In the genomic region with DNA sequence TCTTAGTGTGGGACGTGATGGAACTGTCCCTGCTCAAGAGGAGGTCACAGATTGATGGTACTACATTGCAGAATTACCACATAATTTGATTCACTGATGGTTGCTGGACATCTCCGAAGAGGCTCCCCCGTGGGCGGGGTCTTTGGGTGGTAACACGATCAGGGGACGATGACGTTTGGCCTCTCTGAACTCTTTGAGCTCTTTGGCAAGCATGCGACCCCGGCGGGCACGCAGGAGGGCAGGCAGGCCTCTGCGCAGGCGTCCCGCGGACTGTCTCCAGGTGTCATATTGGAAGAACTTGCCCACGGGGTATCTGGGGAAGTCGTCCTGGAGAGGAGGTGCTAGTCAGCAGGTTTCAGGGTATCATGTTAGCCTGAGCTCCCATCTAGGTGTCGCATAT, we compare ENCODE assay signal across 15 mouse cellular contexts. TPM values are rescaled to one million over a fixed set of nuclear protein-coding genes. Genes with fewer than 3 reads are reported as not detected.
A peak's percentile ranks its signal among the peaks of the same experiment; 100 is the strongest.
DNase-seq lines count a peak whose midpoint lies in the region; ATAC-seq lines count a peak whose summit lies in the region.
"Had no signal": no experiment of that assay in that cellular context is flagged by ENCODE, and none has a peak within 500 bp of the region (broad histone marks: within the 10 kb centered on the region; RNA-seq: fewer than 3 reads in every experiment).

No protein-coding gene starts in this region.

- H3K9me3 ChIP-seq in kidney, embryonic 15.5 days (replicated peaks) = no peaks in the 10 kb centered on the region
- H3K9me3 ChIP-seq in embryonic facial prominence, embryonic 10.5 days = no peaks in the 10 kb centered on the region
- no peaks in the 10 kb centered on the region for H3K9me3 ChIP-seq in limb, embryonic 11.5 days (ENCODE audit: control insufficient read depth, low read length)
- H3K9me3 ChIP-seq: forebrain, embryonic 12.5 days; megakaryocyte, embryonic 14.5 days had no signal

- H3K4me2 ChIP-seq in kidney, embryonic 15.5 days = 0 out of 2 replicates have a peak overlapping the region, but pooled peaks have one; percentile 78
- peak overlapping the region; percentile 57 for H3K4me2 ChIP-seq in limb, embryonic 11.5 days (ENCODE audit: low read depth, severe bottlenecking)
- H3K4me2 ChIP-seq: forebrain, embryonic 12.5 days had no signal

- H3K27ac ChIP-seq in kidney, embryonic 15.5 days = 0 out of 2 replicates have a peak overlapping the region, but pooled peaks have one; percentile 3
- H3K27ac ChIP-seq in embryonic facial prominence, embryonic 10.5 days (replicated peaks) = no peak overlapping the region
- 0 out of 2 replicates have a peak overlapping the region, but pooled peaks have one; percentile 42 for H3K27ac ChIP-seq in limb, embryonic 11.5 days (replicated peaks; ENCODE audit: low read depth, low read length)
- H3K27ac ChIP-seq: forebrain, embryonic 12.5 days had no signal

- peaks cover 38% of the 10 kb centered on the region for H3K36me3 ChIP-seq in kidney, embryonic 15.5 days
- peaks cover 56% of the 10 kb centered on the region for H3K36me3 ChIP-seq in embryonic facial prominence, embryonic 10.5 days (replicated peaks)
- H3K36me3 ChIP-seq in limb, embryonic 11.5 days (ENCODE audit: control insufficient read depth, insufficient read depth, low read length) = peaks cover 6% of the 10 kb centered on the region
- H3K36me3 ChIP-seq: forebrain, embryonic 12.5 days had no signal

- DNase-seq in kidney, postnatal 25 days = no peak
- peak; percentile 71 for DNase-seq in embryo, embryonic 10 days (ENCODE audit: low spot score)
- DNase-seq in embryonic facial prominence, embryonic 10.5 days (ENCODE audit: low spot score) = peak; percentile 65
- DNase-seq in limb, embryonic 11.5 days (ENCODE audit: low spot score) = peak; percentile 57
- DNase-seq in cerebellum, adult 9-11 months = no peak
- no peak for DNase-seq in kidney, adult 9 months
- DNase-seq: cerebellum, adult 11 months; kidney, postnatal 14 days; right cerebral cortex, postnatal 4 days had no signal

- peaks cover 57% of the 10 kb centered on the region for H3K27me3 ChIP-seq in kidney, embryonic 15.5 days
- H3K27me3 ChIP-seq in embryonic facial prominence, embryonic 10.5 days (replicated peaks; ENCODE audit: low read depth, poor library complexity, severe bottlenecking) = peaks cover 82% of the 10 kb centered on the region
- peaks cover 42% of the 10 kb centered on the region for H3K27me3 ChIP-seq in limb, embryonic 11.5 days (ENCODE audit: control insufficient read depth, insufficient read depth, low read length)

- 22% methylated on average over 18 of the region's 18 CpGs for WGBS in kidney, embryonic 15.5 days
- WGBS in embryonic facial prominence, embryonic 10.5 days = 9% methylated on average over 18 of the region's 18 CpGs
- 12% methylated on average over 18 of the region's 18 CpGs for WGBS in limb, embryonic 11.5 days

- peaks cover 42% of the 10 kb centered on the region for H3K4me1 ChIP-seq in kidney, embryonic 15.5 days
- peaks cover 53% of the 10 kb centered on the region for H3K4me1 ChIP-seq in embryonic facial prominence, embryonic 10.5 days
- H3K4me1 ChIP-seq in limb, embryonic 11.5 days (ENCODE audit: control insufficient read depth, insufficient read depth, low read length) = peaks cover 12% of the 10 kb centered on the region

- no peak for ATAC-seq in kidney, embryonic 15.5 days (replicated peaks; ENCODE audit: low FRiP score)
- ATAC-seq in limb, embryonic 11.5 days (ENCODE audit: insufficient number of reproducible peaks, low FRiP score, low TSS enrichment, low read depth) = no peak
- ATAC-seq: CD4-positive, CD25-positive, alpha-beta regulatory T cell, adult 4 months had no signal

- no peak overlapping the region for H3K9ac ChIP-seq in kidney, embryonic 15.5 days
- H3K9ac ChIP-seq in limb, embryonic 11.5 days (ENCODE audit: low read length) = peak overlapping the region; percentile 24; the same call in 1 of the 2 replicates
- H3K9ac ChIP-seq: forebrain, embryonic 12.5 days had no signal

- no peak overlapping the region for H3K4me3 ChIP-seq in kidney, embryonic 15.5 days (replicated peaks)
- H3K4me3 ChIP-seq in embryonic facial prominence, embryonic 10.5 days = peak overlapping the region; percentile 64; the same call in 1 of the 2 replicates
- H3K4me3 ChIP-seq in limb, embryonic 11.5 days (ENCODE audit: low read depth, low read length) = peak overlapping the region; percentile 73; the same call in 1 of the 2 replicates
- H3K4me3 ChIP-seq: forebrain, embryonic 12.5 days; megakaryocyte, embryonic 14.5 days had no signal

RNA-seq across cellular contexts. Expression of gene Igf2, which starts 12.9 kb away (rescaled TPM):
- polyA plus RNA-seq in kidney, embryonic 15.5 days (2015; fragmentation: Nextera tagmentation; extraction: Ambion mirVana) = 693 and 696 TPM in 2 replicates
- polyA plus RNA-seq in embryonic facial prominence, embryonic 10.5 days (2016; fragmentation: Nextera tagmentation; extraction: Ambion mirVana) = 360 and 378 TPM in 2 replicates
- polyA plus RNA-seq in limb, embryonic 11.5 days (2014; fragmentation: Nextera tagmentation; extraction: Ambion mirVana) = 852 and 881 TPM in 2 replicates

RNA-seq across cellular contexts. Expression of gene Gm49394, which starts 16.0 kb away (rescaled TPM):
- polyA plus RNA-seq in kidney, embryonic 15.5 days (2015; fragmentation: Nextera tagmentation; extraction: Ambion mirVana) = not detected in 2 replicates
- not detected in 2 replicates for polyA plus RNA-seq in embryonic facial prominence, embryonic 10.5 days (2016; fragmentation: Nextera tagmentation; extraction: Ambion mirVana)
- 0.10 TPM in 1 of 2 replicates, not detected in the other for polyA plus RNA-seq in limb, embryonic 11.5 days (2014; fragmentation: Nextera tagmentation; extraction: Ambion mirVana)
- polyA plus RNA-seq: CD4-positive, CD25-positive, alpha-beta regulatory T cell, adult 4 months; forebrain, embryonic 12.5 days; liver, adult 2 months; lung, embryonic 16.5 days had no signal

Comparison
In these comparisons a context has a peak if more than half of its experiments do, and no peak if none do; other contexts are left out.
1. DNase-seq: peak in embryo, embryonic 10 days (single experiment), embryonic facial prominence, embryonic 10.5 days (single experiment) and limb, embryonic 11.5 days (single experiment); none in kidney, postnatal 25 days (0 of 2), cerebellum, adult 9-11 months (single experiment) and kidney, adult 9 months (single experiment).